Mouse (Mus musculus): ENCODE results near the gene Rhot1. TPM values are rescaled to one million over a fixed set of nuclear protein-coding genes. Genes with fewer than 3 reads are reported as not detected.
"Not testable (repeated sequence)": the region's sequence is repeated elsewhere in the genome, so short reads cannot be mapped to it uniquely, and the experiment has no call there.

Rhot1 gene
- polyA plus RNA-seq, 1 experiment from 2014 or later, result 65.2 TPM

DNA sequence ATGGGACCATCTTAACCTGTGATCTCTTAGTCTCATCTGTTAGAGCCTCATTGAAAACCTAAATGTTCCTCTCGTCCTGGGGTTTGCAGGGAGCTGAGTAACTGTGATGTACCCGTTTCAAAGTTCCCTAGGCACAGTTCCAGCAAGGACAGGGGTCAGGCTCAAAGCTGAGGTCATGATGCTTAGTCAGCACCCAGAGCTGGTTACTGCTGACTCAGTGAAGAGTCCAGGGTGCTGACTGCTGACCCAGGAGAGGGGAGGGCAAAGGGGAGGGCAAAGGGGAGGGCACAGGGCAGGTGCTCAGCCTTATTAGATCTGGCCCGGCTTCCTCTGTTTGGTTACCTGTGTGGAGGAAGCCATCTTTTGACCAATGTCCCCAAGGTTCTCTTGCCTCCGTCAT, 36.9 kb upstream of the Rhot1 start:
- no peak overlapping the region for H3K9ac ChIP-seq (ENCODE audit: low read depth, low read length)
- H3K9me3 ChIP-seq (replicated peaks; ENCODE audit: control insufficient read depth, low read length), result no peaks in the 10 kb centered on the region
- no peak overlapping the region for H3K27ac ChIP-seq (ENCODE audit: low read depth, low read length)
- H3K4me3 ChIP-seq (ENCODE audit: low read depth, low read length), result no peak overlapping the region
- H3K36me3 ChIP-seq (ENCODE audit: control insufficient read depth, insufficient read depth, low read length), result no peaks in the 10 kb centered on the region
- ATAC-seq (replicated peaks; ENCODE audit: insufficient number of reproducible peaks, low FRiP score, low TSS enrichment), result no peak
- H3K4me2 ChIP-seq, result no peak overlapping the region
- WGBS (ENCODE audit: insufficient replicate concordance), result 71% methylated on average over 4 of the region's 4 CpGs
- no peaks in the 10 kb centered on the region for H3K27me3 ChIP-seq (ENCODE audit: control insufficient read depth, insufficient read depth, low read length)
- no peaks in the 10 kb centered on the region for H3K4me1 ChIP-seq (ENCODE audit: control insufficient read depth, insufficient read depth, low read length)

DNA sequence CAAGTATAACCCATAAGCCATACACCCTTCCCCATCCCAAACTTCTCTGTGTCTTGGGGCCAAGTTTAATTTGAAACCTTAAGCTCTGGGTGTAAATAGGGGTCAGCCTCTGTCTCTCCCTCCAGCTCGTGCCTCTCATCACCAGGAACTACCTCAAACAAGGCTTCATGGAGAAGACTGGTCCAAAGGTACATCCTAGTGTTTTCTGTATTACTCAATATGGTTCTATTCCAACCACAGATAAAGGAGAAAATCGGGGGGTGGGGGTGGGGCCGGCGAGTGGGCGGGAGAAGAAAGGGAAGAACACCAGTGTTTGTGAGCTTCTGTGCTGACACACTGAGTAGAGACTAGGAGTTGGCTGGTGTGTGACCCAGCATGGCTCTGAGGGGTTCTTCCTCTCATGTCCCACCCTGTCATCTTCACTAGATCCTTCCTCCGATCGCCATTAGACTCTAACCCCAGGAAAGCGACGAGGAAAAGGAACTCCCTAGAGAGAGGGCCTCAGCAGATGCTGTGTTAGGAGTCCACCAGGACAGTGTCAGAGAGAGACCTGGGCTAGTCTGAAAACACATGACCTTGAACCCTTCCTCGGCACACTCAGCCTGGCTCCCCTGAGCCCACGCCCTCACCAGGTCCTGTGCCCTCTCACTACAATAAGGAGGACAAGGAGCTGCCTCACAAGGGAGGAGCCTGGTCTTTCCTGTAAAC, 34.7 kb upstream of the Rhot1 start:
- Histone ChIP-seq H3K4me3 (ENCODE audit: low read depth, low read length) (no peak overlapping the region), H3K27ac (ENCODE audit: low read depth, low read length) (no peak overlapping the region), H3K9ac (ENCODE audit: low read depth, low read length) (no peak overlapping the region), H3K9me3 (replicated peaks; ENCODE audit: control insufficient read depth, low read length) (no peaks in the 10 kb centered on the region), H3K4me1 (ENCODE audit: control insufficient read depth, insufficient read depth, low read length) (no peaks in the 10 kb centered on the region), H3K36me3 (ENCODE audit: control insufficient read depth, insufficient read depth, low read length) (no peaks in the 10 kb centered on the region), H3K4me2 (no peak overlapping the region), H3K27me3 (ENCODE audit: control insufficient read depth, insufficient read depth, low read length) (no peaks in the 10 kb centered on the region)
- 79% methylated on average over 11 of the region's 11 CpGs for WGBS (ENCODE audit: insufficient replicate concordance)
- ATAC-seq (replicated peaks; ENCODE audit: insufficient number of reproducible peaks, low FRiP score, low TSS enrichment), result no peak

DNA sequence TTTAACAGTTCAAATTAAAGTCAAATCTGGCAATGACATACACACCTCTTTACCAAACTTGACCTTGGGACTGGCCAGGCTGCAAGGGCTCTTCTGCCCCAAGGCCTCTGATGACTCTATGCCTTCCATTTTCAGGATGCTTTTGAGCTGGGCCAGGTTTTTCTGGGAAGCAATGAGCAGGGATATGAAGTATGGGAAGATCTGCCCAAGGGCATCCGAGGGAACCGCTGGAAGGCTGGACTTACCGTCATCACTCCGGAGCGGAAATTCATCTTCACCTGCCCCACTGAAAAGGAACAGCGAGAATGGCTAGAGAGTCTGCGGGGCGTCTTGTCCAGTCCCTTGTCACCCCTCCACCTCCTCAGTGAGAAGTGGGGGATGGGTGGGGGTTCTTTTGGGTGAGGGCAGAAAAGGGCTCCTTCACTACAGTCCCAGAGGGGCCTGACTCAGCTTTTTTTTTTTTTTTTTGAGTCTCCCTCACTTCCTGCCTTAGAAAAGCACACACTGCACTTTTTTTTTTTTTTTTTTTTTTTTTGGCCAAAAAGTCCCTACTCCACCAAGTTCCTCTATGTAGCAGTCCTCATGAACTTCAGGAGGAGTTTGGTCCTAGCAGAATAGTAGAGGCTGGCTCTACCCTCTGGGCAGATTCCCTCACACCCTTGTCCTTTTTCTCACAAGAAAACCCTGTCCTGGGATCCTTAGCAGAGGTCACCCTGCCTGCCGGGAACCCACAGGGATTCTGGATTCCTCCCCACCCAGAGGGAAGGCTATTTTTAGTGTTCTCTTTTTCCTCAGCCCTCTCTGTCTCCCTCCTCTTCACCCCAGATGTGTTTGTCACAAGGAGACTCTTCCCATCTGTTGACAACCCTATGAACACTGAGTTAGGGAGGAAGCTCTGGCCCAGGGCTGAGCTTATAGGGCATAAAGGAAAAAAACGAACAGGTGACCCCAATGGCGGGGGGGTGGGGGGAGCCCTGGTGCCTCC, 31.6 kb upstream of the Rhot1 start:
- Histone ChIP-seq H3K27ac (ENCODE audit: low read depth, low read length) (0 out of 2 replicates have a peak overlapping the region, but pooled peaks have one; percentile 7), H3K4me2 (no peak overlapping the region), H3K4me1 (ENCODE audit: control insufficient read depth, insufficient read depth, low read length) (no peaks in the 10 kb centered on the region), H3K36me3 (ENCODE audit: control insufficient read depth, insufficient read depth, low read length) (no peaks in the 10 kb centered on the region), H3K27me3 (ENCODE audit: control insufficient read depth, insufficient read depth, low read length) (no peaks in the 10 kb centered on the region), H3K4me3 (ENCODE audit: low read depth, low read length) (no peak overlapping the region), H3K9ac (ENCODE audit: low read depth, low read length) (no peak overlapping the region), H3K9me3 (replicated peaks; ENCODE audit: control insufficient read depth, low read length) (no peaks in the 10 kb centered on the region)
- 62% methylated on average over 11 of the region's 11 CpGs for WGBS (ENCODE audit: insufficient replicate concordance)
- ATAC-seq (replicated peaks; ENCODE audit: insufficient number of reproducible peaks, low FRiP score, low TSS enrichment), result no peak

DNA sequence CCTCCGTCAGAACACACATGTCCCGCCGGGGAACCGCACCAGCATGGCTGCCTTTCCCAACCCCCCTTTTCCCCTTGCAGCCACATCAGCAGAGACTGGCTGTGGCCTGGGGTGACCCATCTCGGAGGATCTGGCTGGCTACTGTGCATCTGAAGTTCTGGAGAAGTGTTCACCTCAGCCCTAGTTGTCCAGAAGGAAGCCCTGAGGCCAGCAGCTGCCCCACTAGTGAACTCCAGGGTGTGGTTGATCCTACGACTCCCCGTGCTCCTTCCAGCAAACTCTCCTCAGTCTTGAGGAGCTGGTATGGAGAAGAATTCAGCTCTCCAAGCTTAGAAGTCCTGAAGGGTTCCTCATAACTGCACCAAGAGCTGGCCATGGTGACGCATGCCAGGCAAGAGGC, 30.5 kb upstream of the Rhot1 start:
- WGBS (ENCODE audit: insufficient replicate concordance), result 88% methylated on average over 8 of the region's 8 CpGs

DNA sequence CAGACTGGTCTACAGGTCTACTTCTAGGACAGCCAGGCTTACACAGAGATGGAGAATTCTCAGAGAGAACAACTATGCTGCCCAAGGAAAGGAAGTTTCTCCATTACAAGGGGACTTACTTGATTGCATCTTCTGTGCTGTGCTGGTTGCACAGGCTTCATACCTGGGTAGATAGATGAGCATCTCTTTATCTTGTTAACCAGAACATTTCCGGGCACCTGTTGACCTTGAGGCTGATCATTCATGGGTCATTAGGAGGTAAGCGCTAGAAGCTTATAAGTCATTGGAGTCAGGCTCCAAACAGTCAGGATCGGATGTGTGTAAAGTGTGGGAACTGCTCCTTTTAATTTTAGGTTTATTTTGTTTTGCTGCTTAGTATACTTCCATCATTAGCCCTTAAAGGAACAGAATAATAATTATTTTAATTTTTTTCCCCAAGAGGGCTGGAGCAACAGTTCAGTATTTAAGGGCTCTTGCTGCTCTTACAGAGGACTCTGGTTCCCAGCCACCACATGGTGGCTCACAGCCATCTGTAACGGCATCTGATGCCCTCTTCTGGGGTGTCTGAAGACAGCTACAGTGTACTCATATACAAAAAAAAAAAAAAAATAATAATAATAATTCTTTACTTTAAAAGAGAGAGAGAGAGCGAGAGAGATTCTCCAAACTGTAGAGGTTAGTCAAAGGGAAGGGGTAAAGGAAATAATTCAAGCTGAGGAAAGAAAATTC, 27.6 kb upstream of the Rhot1 start:
- ATAC-seq (replicated peaks; ENCODE audit: insufficient number of reproducible peaks, low FRiP score, low TSS enrichment), result no peak
- no peaks in the 10 kb centered on the region for H3K27me3 ChIP-seq (ENCODE audit: control insufficient read depth, insufficient read depth, low read length)
- H3K4me1 ChIP-seq (ENCODE audit: control insufficient read depth, insufficient read depth, low read length), result 0 out of 2 replicates have a peak, but pooled peaks cover 2% of the 10 kb centered on the region
- no peak overlapping the region for H3K27ac ChIP-seq (ENCODE audit: low read depth, low read length)
- H3K4me2 ChIP-seq, result no peak overlapping the region
- no peak overlapping the region for H3K4me3 ChIP-seq (ENCODE audit: low read depth, low read length)
- H3K9me3 ChIP-seq (replicated peaks; ENCODE audit: control insufficient read depth, low read length), result no peaks in the 10 kb centered on the region
- WGBS (ENCODE audit: insufficient replicate concordance), result 67% methylated on average over 5 of the region's 5 CpGs
- H3K9ac ChIP-seq (ENCODE audit: low read depth, low read length), result no peak overlapping the region
- no peaks in the 10 kb centered on the region for H3K36me3 ChIP-seq (ENCODE audit: control insufficient read depth, insufficient read depth, low read length)

More for the DNA sequence above, 30.5 kb upstream of the Rhot1 start:
- H3K9me3 ChIP-seq (replicated peaks; ENCODE audit: control insufficient read depth, low read length), result no peaks in the 10 kb centered on the region
- no peak overlapping the region for H3K4me3 ChIP-seq (ENCODE audit: low read depth, low read length)
- no peaks in the 10 kb centered on the region for H3K4me1 ChIP-seq (ENCODE audit: control insufficient read depth, insufficient read depth, low read length)
- H3K27ac ChIP-seq (ENCODE audit: low read depth, low read length), result no peak overlapping the region
- ATAC-seq (replicated peaks; ENCODE audit: insufficient number of reproducible peaks, low FRiP score, low TSS enrichment), result no peak
- H3K36me3 ChIP-seq (ENCODE audit: control insufficient read depth, insufficient read depth, low read length), result no peaks in the 10 kb centered on the region
- no peak overlapping the region for H3K9ac ChIP-seq (ENCODE audit: low read depth, low read length)
- H3K4me2 ChIP-seq, result no peak overlapping the region
- H3K27me3 ChIP-seq (ENCODE audit: control insufficient read depth, insufficient read depth, low read length), result no peaks in the 10 kb centered on the region

DNA sequence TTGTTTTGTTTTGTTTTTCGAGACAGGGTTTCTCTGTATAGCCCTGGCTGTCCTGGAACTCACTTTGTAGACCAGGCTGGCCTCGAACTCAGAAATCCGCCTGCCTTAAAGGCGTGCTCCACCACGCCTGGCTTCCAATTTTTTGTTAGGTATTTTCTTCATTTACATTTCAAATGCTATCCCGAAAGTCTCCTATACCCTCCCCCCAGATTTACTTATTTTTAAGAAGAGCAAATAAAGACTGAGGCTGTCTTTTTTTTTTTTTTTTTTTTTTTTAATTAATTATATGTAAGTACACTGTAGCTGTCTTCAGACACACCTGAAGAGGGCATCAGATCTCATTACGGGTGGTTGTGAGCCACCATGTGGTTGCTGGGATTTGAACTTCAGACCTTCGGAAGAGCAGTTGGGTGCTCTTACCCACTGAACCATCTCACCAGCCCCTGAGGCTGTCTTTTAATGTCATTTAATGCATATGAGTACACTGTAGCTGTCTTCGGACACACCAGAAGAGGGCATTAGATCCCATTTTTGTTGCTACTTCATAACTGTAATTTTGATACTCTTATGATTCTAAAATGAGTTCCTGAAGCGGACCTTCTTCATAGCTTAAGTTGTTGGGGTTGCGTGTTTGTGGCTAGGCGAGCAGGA, 25.6 kb upstream of the Rhot1 start:
- H3K27ac ChIP-seq (ENCODE audit: low read depth, low read length); H3K27me3 ChIP-seq (ENCODE audit: control insufficient read depth, insufficient read depth, low read length); ATAC-seq (replicated peaks; ENCODE audit: insufficient number of reproducible peaks, low FRiP score, low TSS enrichment); H3K4me1 ChIP-seq (ENCODE audit: control insufficient read depth, insufficient read depth, low read length); H3K9me3 ChIP-seq (replicated peaks; ENCODE audit: control insufficient read depth, low read length); H3K36me3 ChIP-seq (ENCODE audit: control insufficient read depth, insufficient read depth, low read length): not testable (repeated sequence)
- Histone ChIP-seq H3K9ac (ENCODE audit: low read depth, low read length) (peak overlapping the region; percentile 89), H3K4me3 (ENCODE audit: low read depth, low read length) (peak overlapping the region; percentile 85), H3K4me2 (peak overlapping the region; percentile 73)
- WGBS (ENCODE audit: insufficient replicate concordance), result 43% methylated on average over 12 of the region's 12 CpGs

DNA sequence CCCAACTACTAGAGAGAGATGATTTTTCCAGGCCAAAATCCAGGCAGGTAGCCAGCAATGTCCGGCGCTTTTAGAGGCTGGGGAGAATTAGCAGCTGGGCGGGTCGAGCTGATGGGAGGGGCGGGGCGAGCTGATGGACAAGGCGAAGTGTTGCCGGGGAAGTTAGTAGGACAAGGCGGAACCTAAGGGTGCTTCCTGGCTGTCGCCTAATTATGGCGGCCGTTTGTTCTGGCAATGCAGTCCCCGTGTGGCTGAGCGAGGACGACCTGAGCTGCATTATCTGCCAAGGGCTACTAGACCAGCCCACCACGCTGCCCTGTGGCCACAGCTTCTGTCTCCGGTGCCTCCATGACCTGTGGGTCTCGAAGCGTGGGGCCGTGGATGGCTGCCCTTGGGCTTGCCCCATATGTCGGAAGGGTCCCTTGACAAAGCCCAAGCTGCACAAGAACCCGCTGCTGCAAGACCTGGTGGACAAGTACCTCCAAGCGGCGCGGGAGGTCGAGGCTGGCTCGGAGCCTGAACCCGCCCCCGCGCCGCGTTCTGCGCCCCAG, 25.0 kb upstream of the Rhot1 start, which contains the start of gene Rnf135:
Rnf135 (plus strand) TSS at position 147 of the 551 bp plus-strand sequence.
- ATAC-seq (replicated peaks; ENCODE audit: insufficient number of reproducible peaks, low FRiP score, low TSS enrichment), result peak; percentile 82
- H3K36me3 ChIP-seq (ENCODE audit: control insufficient read depth, insufficient read depth, low read length), result no peaks in the 10 kb centered on the region
- H3K9ac ChIP-seq (ENCODE audit: low read depth, low read length), result peak within 1 kb of the TSS; percentile 89
- H3K4me3 ChIP-seq (ENCODE audit: low read depth, low read length), result peak within 1 kb of the TSS; percentile 85
- 4% methylated on average over 33 of the region's 33 CpGs for WGBS (ENCODE audit: insufficient replicate concordance)
- peak within 1 kb of the TSS; percentile 73 for H3K4me2 ChIP-seq
- H3K27ac ChIP-seq (ENCODE audit: low read depth, low read length), result peak within 1 kb of the TSS; percentile 89
- H3K9me3 ChIP-seq (replicated peaks; ENCODE audit: control insufficient read depth, low read length), result no peaks in the 10 kb centered on the region
- H3K4me1 ChIP-seq (ENCODE audit: control insufficient read depth, insufficient read depth, low read length), result 0 out of 2 replicates have a peak, but pooled peaks cover 2% of the 10 kb centered on the region
- no peaks in the 10 kb centered on the region for H3K27me3 ChIP-seq (ENCODE audit: control insufficient read depth, insufficient read depth, low read length)

All from heart, embryonic 11.5 days (tissue).